Mouse (Mus musculus): ENCODE results near the gene Ap1g2.

The Ap1g2 gene

GRCm38 (mm10) chr14:55113351-55113974 lies 7.1 kb upstream of the Ap1g2 start:
- no peak for DNase-seq

- no peak for DNase-seq
These were observed 5.3 kb upstream of the Ap1g2 start for GRCm38 (mm10) chr14:55111720-55112119.

GRCm38 (mm10) chr14:55110076-55110475 lies 3.7 kb upstream of the Ap1g2 start:
- DNase-seq, result no peak

- DNase-seq, result no peak
These were observed 2.9 kb upstream of the Ap1g2 start for GRCm38 (mm10) chr14:55109048-55109873.

- no peak for DNase-seq
These were observed 1.9 kb upstream of the Ap1g2 start for GRCm38 (mm10) chr14:55108202-55108870.

- DNase-seq, result no peak
These were observed 597 bp upstream of the Ap1g2 start for GRCm38 (mm10) chr14:55106990-55107389.

GRCm38 (mm10) chr14:55105386-55105785 lies 1.0 kb downstream of the Ap1g2 start:
- DNase-seq, result no peak

- DNase-seq, result no peak
These were observed 2.0 kb downstream of the Ap1g2 start for GRCm38 (mm10) chr14:55104365-55104764.

GRCm38 (mm10) chr14:55102253-55102785 lies 4.1 kb downstream of the Ap1g2 start:
- DNase-seq, result no peak

- DNase-seq, result peak in 1 of 2 experiments; percentile 64
These were observed 4.8 kb downstream of the Ap1g2 start for GRCm38 (mm10) chr14:55101592-55101991.

GRCm38 (mm10) chr14:55098067-55098466 lies 8.3 kb downstream of the Ap1g2 start:
- peak; percentile 55 to 62 for DNase-seq

- no peak for DNase-seq
These were observed 8.7 kb downstream of the Ap1g2 start for GRCm38 (mm10) chr14:55097646-55098045.

GRCm38 (mm10) chr14:55096573-55097087 lies 9.8 kb downstream of the Ap1g2 start:
- no peak for DNase-seq

- no peak for DNase-seq
These were observed 10.7 kb downstream of the Ap1g2 start for GRCm38 (mm10) chr14:55095671-55096070.

- DNase-seq, result no peak
These were observed 11.1 kb downstream of the Ap1g2 start for GRCm38 (mm10) chr14:55095263-55095662.

- peak; percentile 78 to 85 for DNase-seq
These were observed 11.6 kb downstream of the Ap1g2 start, which contains the start of gene Thtpa for GRCm38 (mm10) chr14:55094704-55095231. TSS of gene Thtpa (plus strand) at chr14:55094784.

GRCm38 (mm10) chr14:55093927-55094326 lies 12.5 kb downstream of the Ap1g2 start:
- no peak for DNase-seq

GRCm38 (mm10) chr14:55092011-55092577 lies 14.3 kb downstream of the Ap1g2 start, which contains the start of gene Zfhx2:
TSS of gene Zfhx2 (minus strand) at chr14:55092324.
- DNase-seq, result peak; percentile 96

GRCm38 (mm10) chr14:55091209-55091865 lies 15.1 kb downstream of the Ap1g2 start:
- DNase-seq, result no peak

- no peak for DNase-seq
These were observed 17.0 kb downstream of the Ap1g2 start for GRCm38 (mm10) chr14:55089199-55089947.

- DNase-seq, result no peak
These were observed 20.3 kb downstream of the Ap1g2 start for GRCm38 (mm10) chr14:55086009-55086514.

All from kidney, adult 8-10 months (tissue).